Mouse (Mus musculus): Measurements from ENCODE around the gene Pigq.

Pigq gene

GRCm38 (mm10) chr17:25883268-25883667, 61.5 kb downstream of the Pigq start:
- no peak for DNase-seq (ENCODE audit: inconsistent ontology term)

GRCm38 (mm10) chr17:25882306-25882705, 62.4 kb downstream of the Pigq start:
- no peak for DNase-seq (ENCODE audit: inconsistent ontology term)

GRCm38 (mm10) chr17:25881691-25882090, 63.0 kb downstream of the Pigq start:
- peak; percentile 62 for DNase-seq (ENCODE audit: inconsistent ontology term)

- no peak for DNase-seq (ENCODE audit: inconsistent ontology term)
Measured at GRCm38 (mm10) chr17:25880913-25881641, 63.7 kb downstream of the Pigq start.

- DNase-seq (ENCODE audit: inconsistent ontology term): no peak
Measured at GRCm38 (mm10) chr17:25880196-25880910, 64.4 kb downstream of the Pigq start, which contains the start of gene Wfikkn1. Gene Wfikkn1 (minus strand): TSS chr17:25880858.

- no peak for DNase-seq (ENCODE audit: inconsistent ontology term)
Measured at GRCm38 (mm10) chr17:25879750-25880149, 65.0 kb downstream of the Pigq start.

- no peak for DNase-seq (ENCODE audit: inconsistent ontology term)
Measured at GRCm38 (mm10) chr17:25879261-25879660, 65.5 kb downstream of the Pigq start.

GRCm38 (mm10) chr17:25878611-25879180, 66.0 kb downstream of the Pigq start:
- DNase-seq (ENCODE audit: inconsistent ontology term): no peak

GRCm38 (mm10) chr17:25877741-25878610, 66.8 kb downstream of the Pigq start:
- DNase-seq (ENCODE audit: inconsistent ontology term): no peak

- DNase-seq (ENCODE audit: inconsistent ontology term): no peak
Measured at GRCm38 (mm10) chr17:25877025-25877424, 67.7 kb downstream of the Pigq start.

All from Muller cell, postnatal 12 days (primary cell).